Mouse (Mus musculus) lung, embryonic 14.5 days (tissue): ENCODE results near the gene Entpd7. TPM values are rescaled to one million over a fixed set of nuclear protein-coding genes. Genes with fewer than 3 reads are reported as not detected.

Experiments used
- ATAC-seq: fragments of 200-750 bp; cut with Nextera tagmentation; 2 replicates; pipeline ENCODE4 v1.8.0; 2017; ENCODE audit warnings: mild to moderate bottlenecking, moderate TSS enrichment, moderate library complexity; ENCODE audit not compliant: insufficient read depth
- DNase-seq: peaks from one replicate; pipeline ENCODE4 v3.0.0-alpha.2; 2015
- H3K27ac ChIP-seq: fragments of 300-500 bp; sonication (generic); 2 replicates; pipeline ENCODE4 v1.5.1; 2014; ENCODE audit warnings: low read depth, mild to moderate bottlenecking, moderate library complexity
- H3K27me3 ChIP-seq: fragments of 300-500 bp; sonication (generic); 2 replicates; pipeline ENCODE4 v1.6.1; 2014; ENCODE audit warnings: low read length, control low read depth; ENCODE audit not compliant: insufficient read depth
- H3K36me3 ChIP-seq: fragments of 300-500 bp; sonication (generic); 2 replicates; pipeline ENCODE4 v1.6.1; 2014; ENCODE audit warnings: control low read depth; ENCODE audit not compliant: insufficient read depth
- H3K4me1 ChIP-seq: fragments of 300-500 bp; sonication (generic); 2 replicates; pipeline ENCODE4 v1.6.1; 2014; ENCODE audit warnings: antibody characterized with exemption, control low read depth; ENCODE audit not compliant: insufficient read depth
- H3K4me2 ChIP-seq: fragments of 300-500 bp; sonication (generic); 2 replicates; pipeline ENCODE4 v1.6.1; 2014; ENCODE audit warnings: mild to moderate bottlenecking
- H3K4me3 ChIP-seq: fragments of 300-500 bp; sonication (generic); 2 replicates; pipeline ENCODE4 v1.5.1; 2014; ENCODE audit warnings: low read depth, low read length
- H3K9ac ChIP-seq: fragments of 300-500 bp; sonication (generic); 2 replicates; pipeline ENCODE4 v1.6.1; 2014
- H3K9me3 ChIP-seq: fragments of 300-500 bp; sonication (generic); 2 replicates; pipeline ENCODE4 v1.6.1; 2016; ENCODE audit warnings: low read depth, low read length, control low read depth
- CTCF ChIP-seq: IDR thresholded peaks from 2 replicates; pipeline ENCODE4 v1.5.1; 2016; ENCODE audit warnings: antibody characterized with exemption, low read depth
- WGBS: fragments of 180-500 bp; shearing (Covaris S2); extraction: QIAGEN DNeasy Blood & Tissue Kit; methylation state at CpG from one replicate; pipeline ENCODE4 v1.1.7; 2014; 5-methylcytosine and 5-hydroxymethylcytosine counted together
- polyA plus RNA-seq: library from polyadenylated mRNA; unstranded; fragments of >200 nt; fragmentation: Nextera tagmentation; extraction: Ambion mirVana; gene quantifications from 2 replicates; pipeline ENCODE4 v1.2.1, GENCODE M21; 2014

Entpd7 gene
- polyA plus RNA-seq, 1 experiment from 2014 or later, result 15.2 TPM

DNA sequence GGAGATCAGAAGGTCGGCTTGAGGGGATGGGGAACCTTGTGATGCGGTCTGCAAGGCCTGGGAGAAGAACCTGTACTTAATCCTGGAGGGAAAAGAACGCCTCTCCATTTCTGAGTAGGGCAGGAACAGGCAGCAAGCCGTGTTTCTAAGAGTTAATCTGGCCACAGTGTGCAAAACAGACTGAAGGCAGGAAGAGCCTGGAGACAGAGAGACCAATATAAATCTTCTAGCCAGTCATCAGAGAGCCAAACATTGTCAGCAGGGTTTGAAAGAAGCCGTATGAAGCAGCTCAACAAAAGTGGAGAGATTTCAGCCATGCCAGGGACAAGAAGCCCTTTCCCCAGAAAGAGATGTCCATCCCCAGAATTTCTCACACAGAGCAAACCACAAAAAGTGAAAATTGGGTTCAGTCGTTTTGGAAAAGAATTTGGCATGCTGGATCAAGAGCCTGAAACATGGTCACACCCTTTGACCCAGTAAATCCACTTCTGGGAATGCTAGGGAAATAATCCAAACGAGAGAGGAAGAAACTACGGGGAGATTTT is 38.2 kb upstream of the Entpd7 start:
- H3K9me3 ChIP-seq, result no peaks in the 10 kb centered on the region
- no peak overlapping the region for H3K4me3 ChIP-seq
- 44% methylated on average over 8 of the region's 8 CpGs for WGBS
- H3K27ac ChIP-seq, result no peak overlapping the region
- peaks cover 6% of the 10 kb centered on the region; the same call in 1 of the 2 replicates for H3K27me3 ChIP-seq
- no peak for TF ChIP-seq CTCF
- DNase-seq, result no peak
- no peak overlapping the region for H3K4me2 ChIP-seq
- no peaks in the 10 kb centered on the region for H3K4me1 ChIP-seq
- no peak overlapping the region for H3K9ac ChIP-seq
- ATAC-seq, result no peak
- H3K36me3 ChIP-seq, result no peaks in the 10 kb centered on the region

DNA sequence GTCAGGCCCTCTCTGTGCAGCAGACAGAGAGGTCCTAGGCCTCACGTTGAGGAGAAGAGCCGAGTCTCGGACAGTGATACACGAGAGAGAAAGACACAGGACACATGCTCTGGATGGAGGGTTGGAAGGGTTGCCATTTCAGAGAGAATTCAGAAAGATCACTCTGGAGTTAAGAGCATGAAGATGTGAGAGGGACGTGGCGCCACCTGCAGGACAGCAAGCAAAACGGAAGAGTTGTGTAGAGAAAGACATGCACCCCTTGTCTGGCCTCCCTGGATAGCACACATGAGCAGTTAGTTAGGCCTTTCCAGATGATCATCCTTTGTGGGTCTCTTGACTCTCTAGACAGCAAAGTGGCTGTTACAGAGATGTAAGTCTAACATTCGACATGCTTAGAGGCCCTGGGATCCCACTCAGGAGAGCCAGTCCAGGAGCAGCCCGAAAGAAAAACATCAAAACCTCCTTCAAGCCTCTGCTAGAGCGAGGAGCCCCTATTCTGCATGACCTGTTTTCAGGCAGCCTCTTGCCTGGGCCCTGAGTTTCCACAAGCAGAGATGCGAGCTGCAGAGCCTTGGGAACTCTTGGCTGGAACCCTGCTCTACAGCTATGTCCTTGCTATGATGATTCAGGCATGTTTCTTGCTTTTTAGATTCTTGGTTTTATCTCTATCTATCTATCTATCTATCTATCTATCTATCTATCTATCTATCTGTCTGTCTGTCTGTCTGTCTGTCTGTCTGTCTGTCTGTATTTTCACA is 33.6 kb upstream of the Entpd7 start:
- Histone ChIP-seq H3K4me3 (no peak overlapping the region), H3K36me3 (no peaks in the 10 kb centered on the region), H3K4me2 (no peak overlapping the region), H3K9me3 (no peaks in the 10 kb centered on the region), H3K27ac (no peak overlapping the region), H3K27me3 (peaks cover 6% of the 10 kb centered on the region; the same call in 1 of the 2 replicates), H3K9ac (no peak overlapping the region), H3K4me1 (no peaks in the 10 kb centered on the region)
- WGBS, result 34% methylated on average over 11 of the region's 11 CpGs
- DNase-seq (peak; percentile 86), ATAC-seq (0 out of 2 replicates have a peak, but pooled peaks have one; percentile 56)
- TF ChIP-seq CTCF, result peak; percentile 89

DNA sequence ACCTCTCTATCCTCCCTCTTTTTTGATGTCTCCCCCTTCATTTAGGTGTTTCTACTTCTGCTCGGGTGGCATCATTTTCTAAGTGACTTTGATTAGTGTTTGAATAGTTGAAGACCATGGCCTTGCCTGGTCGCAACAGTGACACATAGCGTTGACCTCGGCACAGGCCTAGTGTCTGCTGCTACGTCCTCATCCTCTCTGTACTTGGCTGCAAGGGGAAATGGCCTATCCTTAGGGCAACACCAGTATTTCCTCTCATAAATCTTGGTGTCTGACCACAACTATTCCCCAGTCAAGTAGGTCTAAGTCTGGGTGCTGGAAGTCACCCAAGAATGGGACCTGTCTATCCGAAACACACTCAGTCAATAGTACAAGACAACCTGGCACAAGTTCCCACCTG is 29.8 kb upstream of the Entpd7 start:
- Histone ChIP-seq H3K36me3 (peaks cover 25% of the 10 kb centered on the region), H3K4me2 (no peak overlapping the region), H3K9ac (no peak overlapping the region), H3K27me3 (no peaks in the 10 kb centered on the region), H3K4me1 (no peaks in the 10 kb centered on the region), H3K4me3 (no peak overlapping the region), H3K9me3 (no peaks in the 10 kb centered on the region), H3K27ac (no peak overlapping the region)
- ATAC-seq, result no peak
- 66% methylated on average over 6 of the region's 6 CpGs for WGBS
- TF ChIP-seq CTCF, result no peak
- DNase-seq, result no peak

DNA sequence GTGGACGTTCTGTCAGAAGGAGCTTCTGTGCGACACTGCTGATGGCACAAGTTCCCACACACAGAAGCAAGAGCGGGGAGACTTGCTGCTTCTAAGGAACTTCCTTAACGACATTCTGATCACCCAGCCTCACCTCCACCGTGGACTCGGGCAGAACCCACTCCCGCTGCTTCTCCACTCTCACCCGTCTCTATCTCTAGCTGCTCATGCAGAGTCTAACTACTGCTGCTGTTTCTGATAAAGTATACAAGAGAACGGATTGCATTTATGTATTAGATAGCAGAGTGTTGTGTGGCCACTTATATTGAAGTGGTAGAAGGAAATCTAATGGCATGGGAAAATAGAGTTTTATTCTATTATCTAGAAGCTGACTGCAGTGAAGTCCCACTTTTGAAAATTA is 28.7 kb upstream of the Entpd7 start:
- DNase-seq (no peak), ATAC-seq (no peak)
- peaks cover 27% of the 10 kb centered on the region for H3K36me3 ChIP-seq
- no peaks in the 10 kb centered on the region for H3K27me3 ChIP-seq
- no peak overlapping the region for H3K9ac ChIP-seq
- no peak overlapping the region for H3K4me2 ChIP-seq
- WGBS, result 69% methylated on average over 9 of the region's 9 CpGs
- no peak for TF ChIP-seq CTCF
- no peak overlapping the region for H3K4me3 ChIP-seq
- no peaks in the 10 kb centered on the region for H3K9me3 ChIP-seq
- H3K4me1 ChIP-seq, result no peaks in the 10 kb centered on the region
- no peak overlapping the region for H3K27ac ChIP-seq

DNA sequence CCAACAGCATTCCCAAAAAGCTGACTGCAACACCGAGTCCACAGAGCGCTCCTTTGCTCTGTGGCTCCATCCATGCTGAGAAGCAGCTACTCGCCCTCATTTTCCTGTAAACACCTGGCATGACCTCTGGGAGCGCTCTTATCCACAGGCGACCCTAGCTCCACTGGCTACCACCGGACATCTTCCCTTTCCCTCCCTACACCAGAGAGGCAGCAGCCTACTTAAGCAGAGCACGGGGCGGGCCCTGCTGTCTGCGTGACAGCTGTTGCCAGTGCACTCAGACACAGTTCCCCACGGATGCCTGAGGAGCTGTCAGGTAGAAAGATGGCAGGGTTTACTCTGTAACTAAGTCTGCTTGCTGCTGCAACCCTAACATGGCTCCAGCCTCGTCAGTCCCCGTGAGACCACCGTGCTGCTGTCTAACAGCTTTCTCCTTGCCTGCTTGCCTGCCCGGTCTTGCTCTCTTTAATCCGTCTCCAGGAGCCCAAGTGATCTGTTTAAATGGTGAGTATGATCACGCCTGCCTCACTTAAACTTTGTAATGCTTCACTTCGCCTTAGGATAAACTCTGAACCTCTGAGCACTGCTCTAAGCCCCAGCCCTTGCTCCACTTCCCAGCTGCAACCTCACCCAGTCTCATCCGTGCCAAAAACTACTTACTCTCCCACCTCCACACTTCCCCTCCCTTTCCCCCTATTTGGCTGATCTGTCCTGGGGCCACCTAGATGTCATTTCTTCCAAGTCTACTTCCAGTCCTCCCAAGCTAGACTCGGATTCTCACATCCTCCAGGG is 27.1 kb upstream of the Entpd7 start:
- Histone ChIP-seq H3K9me3 (no peaks in the 10 kb centered on the region), H3K36me3 (peaks cover 31% of the 10 kb centered on the region), H3K4me2 (no peak overlapping the region), H3K4me3 (no peak overlapping the region), H3K9ac (no peak overlapping the region), H3K4me1 (no peaks in the 10 kb centered on the region), H3K27me3 (no peaks in the 10 kb centered on the region), H3K27ac (no peak overlapping the region)
- 41% methylated on average over 19 of the region's 19 CpGs for WGBS
- DNase-seq, result peak; percentile 44
- peak; percentile 24; the same call in 1 of the 2 replicates for ATAC-seq
- peak; percentile 46; the same call in 1 of the 2 replicates for TF ChIP-seq CTCF

DNA sequence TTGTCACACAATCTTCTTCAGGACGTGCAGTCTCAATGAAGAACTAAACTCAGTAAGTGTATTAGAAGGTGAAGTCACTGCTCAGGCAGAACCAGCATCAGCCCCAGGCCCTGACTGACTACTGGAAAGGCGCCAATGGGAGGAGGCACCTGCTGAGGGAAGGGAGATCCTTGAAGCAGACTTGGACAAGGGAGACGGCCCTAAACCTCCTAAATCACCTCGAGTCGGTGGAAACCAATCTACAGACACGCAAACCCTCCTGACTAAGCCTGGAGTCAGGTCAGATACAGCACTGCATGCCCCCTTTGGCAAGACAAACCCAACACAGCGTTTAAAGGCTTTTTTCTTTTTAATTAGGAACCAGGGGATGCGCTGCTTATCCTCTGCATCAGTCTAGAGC is 26.0 kb upstream of the Entpd7 start:
- Histone ChIP-seq H3K9me3 (no peaks in the 10 kb centered on the region), H3K36me3 (peaks cover 31% of the 10 kb centered on the region), H3K27ac (no peak overlapping the region), H3K4me1 (no peaks in the 10 kb centered on the region), H3K4me3 (no peak overlapping the region), H3K9ac (no peak overlapping the region), H3K4me2 (no peak overlapping the region), H3K27me3 (no peaks in the 10 kb centered on the region)
- WGBS, result 75% methylated on average over 8 of the region's 8 CpGs
- no peak for TF ChIP-seq CTCF
- DNase-seq (no peak), ATAC-seq (no peak)
